Comparison of ENCODE assay signal across 17 mouse cellular contexts in the genomic region with DNA sequence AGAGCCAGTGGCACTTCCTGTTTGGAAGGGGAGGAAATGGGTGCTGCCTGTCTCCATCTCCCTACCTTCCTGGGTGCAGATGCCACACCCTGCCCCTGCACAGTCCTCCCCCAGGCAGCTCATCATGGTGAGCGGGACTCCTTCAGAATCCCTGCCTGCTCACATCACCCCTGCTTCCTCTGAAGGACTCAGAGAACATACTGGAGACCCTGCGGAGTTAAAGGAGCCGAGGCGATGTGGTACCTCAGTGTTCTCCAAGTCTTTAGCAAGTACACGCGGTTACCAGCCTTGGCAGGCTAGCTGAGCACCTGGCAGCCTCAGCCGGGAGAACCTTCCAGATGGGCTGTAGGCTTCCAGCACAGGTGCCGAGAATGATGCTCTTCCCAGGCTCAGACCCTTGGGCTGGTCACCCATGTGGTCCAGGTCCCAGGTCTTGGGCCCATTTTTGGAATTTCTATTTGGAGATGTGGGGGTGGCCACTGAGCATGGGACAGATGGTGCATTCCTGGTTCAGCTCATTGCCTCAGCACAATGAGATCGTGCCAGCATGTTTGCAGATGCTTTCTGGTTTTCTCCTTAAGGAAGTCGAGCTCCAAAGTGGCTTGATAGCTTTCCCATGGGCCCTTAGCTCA. TPM values are rescaled to one million over a fixed set of nuclear protein-coding genes. Genes with fewer than 3 reads are reported as not detected.
A peak's percentile ranks its signal among the peaks of the same experiment; 100 is the strongest.
DNase-seq lines count a peak whose midpoint lies in the region; ATAC-seq lines count a peak whose summit lies in the region.
"Had no signal": no experiment of that assay in that cellular context is flagged by ENCODE, and none has a peak within 500 bp of the region (broad histone marks: within the 10 kb centered on the region; RNA-seq: fewer than 3 reads in every experiment).

No protein-coding gene starts in this region.

- 83% methylated on average over 10 of the region's 10 CpGs for WGBS in midbrain, embryonic 14.5 days

- H3K9ac ChIP-seq in midbrain, embryonic 14.5 days (replicated peaks; ENCODE audit: low read length), result no peak overlapping the region
- H3K9ac ChIP-seq: limb, embryonic 12.5 days; neural tube, embryonic 12.5 days had no signal

- 0 out of 2 replicates have a peak, but pooled peaks cover 2% of the 10 kb centered on the region for H3K36me3 ChIP-seq in midbrain, embryonic 14.5 days (ENCODE audit: control insufficient read depth, insufficient read depth, low read length)
- H3K36me3 ChIP-seq: limb, embryonic 12.5 days; midbrain, embryonic 10.5 days; neural tube, embryonic 12.5 days had no signal

- H3K9me3 ChIP-seq in midbrain, embryonic 14.5 days (ENCODE audit: control insufficient read depth, low read length), result no peaks in the 10 kb centered on the region
- H3K9me3 ChIP-seq: limb, embryonic 12.5 days; midbrain, embryonic 10.5 days; neural tube, embryonic 12.5 days had no signal

- no peaks in the 10 kb centered on the region for H3K4me1 ChIP-seq in midbrain, embryonic 14.5 days (ENCODE audit: control insufficient read depth, insufficient read depth, low read length)

- no peak overlapping the region for H3K27ac ChIP-seq in midbrain, embryonic 14.5 days (replicated peaks; ENCODE audit: low read depth, low read length)
- H3K27ac ChIP-seq: limb, embryonic 12.5 days; midbrain, embryonic 10.5 days; neural tube, embryonic 12.5 days had no signal

- H3K27me3 ChIP-seq in midbrain, embryonic 14.5 days (ENCODE audit: control insufficient read depth, insufficient read depth, low read length), result no peaks in the 10 kb centered on the region
- H3K27me3 ChIP-seq: limb, embryonic 12.5 days; neural tube, embryonic 12.5 days had no signal

- intact Hi-C loops in gastrocnemius, postnatal 14 days (cut with DNase I; ENCODE audit: low total_unique reads), result no loop called here

- H3K4me3 ChIP-seq in midbrain, embryonic 14.5 days (replicated peaks; ENCODE audit: low read depth, low read length), result no peak overlapping the region
- H3K4me3 ChIP-seq: erythroblast, embryonic 14.5 days; limb, embryonic 12.5 days; midbrain, embryonic 10.5 days; neural tube, embryonic 12.5 days had no signal

- no peak overlapping the region for H3K4me2 ChIP-seq in midbrain, embryonic 14.5 days (ENCODE audit: low read length)
- H3K4me2 ChIP-seq: limb, embryonic 12.5 days; neural tube, embryonic 12.5 days had no signal

- ATAC-seq in midbrain, embryonic 14.5 days (ENCODE audit: low FRiP score, low TSS enrichment), result no peak
- ATAC-seq: activated CD4-positive, CD25-positive, alpha-beta regulatory T cell, adult 4 months had no signal

- DNase-seq in gastrocnemius, postnatal 14 days, result peak; percentile 15
- no peak for DNase-seq in gastrocnemius, postnatal 10 days
- DNase-seq in brain, adult 2 months (ENCODE audit: low read depth, low spot score), result peak; percentile 96
- DNase-seq in cerebellum, adult 9-11 months, result peak; percentile 84
- DNase-seq in layer of hippocampus, postnatal 36 days, result peak; percentile 60 to 66
- DNase-seq in spleen, adult 18-20 months, result no peak
- no peak for DNase-seq in midbrain, embryonic 14.5 days
- DNase-seq in heart, adult 8-10 months (ENCODE audit: low spot score), result no peak
- DNase-seq: B cell, adult 2 months; kidney, adult 9 months; lung, adult 2 months; thymus, adult 18-20 months had no signal

RNA-seq across cellular contexts. Expression of a gene that starts 23.3 kb away (rescaled TPM):
- 10 to 100 TPM; 46.1 to 56.3 TPM for total RNA-seq in gastrocnemius, postnatal 14 days (2021)
- total RNA-seq in gastrocnemius, postnatal 10 days (2021), result 10 to 100 TPM; 54.8 to 62.2 TPM
- 100 to 1,000 TPM; 310 to 316 TPM for total RNA-seq in layer of hippocampus, postnatal 36 days (2021)
- 836 and 875 TPM in 2 replicates for polyA plus RNA-seq in midbrain, embryonic 14.5 days (2014; fragmentation: Nextera tagmentation; extraction: Ambion mirVana)
- total RNA-seq in heart, adult 8-10 months (2022), result 100 to 1,000 TPM in 1 of 4 experiments, 10 to 100 TPM in 3; 85.8 to 115 (median 96.0) TPM
- polyA plus RNA-seq: erythroblast, embryonic 14.5 days had no signal

Comparison
In these comparisons a context has a peak if more than half of its experiments do, and no peak if none do; other contexts are left out.
1. DNase-seq: peak in gastrocnemius, postnatal 14 days (single experiment), brain, adult 2 months (single experiment), cerebellum, adult 9-11 months (single experiment) and layer of hippocampus, postnatal 36 days (2 of 2); none in gastrocnemius, postnatal 10 days (single experiment), spleen, adult 18-20 months (0 of 2), midbrain, embryonic 14.5 days (single experiment) and heart, adult 8-10 months (single experiment).